Mouse (Mus musculus) cerebellum, adult 8-10 months (tissue): ENCODE measurements around the gene Lag3.

Source experiments
- DNase-seq: peaks from one replicate; pipeline ENCODE4 v3.0.0; 2022

The Lag3 gene

GRCm38 (mm10) chr6:124858561-124859318 is 52.8 kb downstream of the Lag3 start:
- DNase-seq, result no peak

- DNase-seq, result peak; percentile 56
These were observed 53.5 kb downstream of the Lag3 start for GRCm38 (mm10) chr6:124857840-124858530.

GRCm38 (mm10) chr6:124856916-124857839 is 54.3 kb downstream of the Lag3 start, which contains the start of gene P3h3:
Gene P3h3 (minus strand): TSS chr6:124857752.
- peak; percentile 93 for DNase-seq

- peak; percentile 45 for DNase-seq
These were observed 55.2 kb downstream of the Lag3 start for GRCm38 (mm10) chr6:124856321-124856720.

- DNase-seq, result no peak
These were observed 56.9 kb downstream of the Lag3 start for GRCm38 (mm10) chr6:124854647-124855046.
